Mouse (Mus musculus) stomach, postnatal 0 days (tissue): Measurements from ENCODE around the gene Psmd1. TPM values are rescaled to one million over a fixed set of nuclear protein-coding genes. Genes with fewer than 3 reads are reported as not detected.

Experiments
- ATAC-seq: fragments of 200-750 bp; cut with Nextera tagmentation; 2 replicates; pipeline ENCODE4 v1.8.0; 2017; ENCODE audit not compliant: low FRiP score, low TSS enrichment
- DNase-seq: peaks from one replicate; pipeline ENCODE4 v3.0.0-alpha.2; 2016; ENCODE audit warnings: low spot score
- H3K27ac ChIP-seq: fragments of 300-500 bp; sonication (generic); replicated peaks from 2 replicates; pipeline ENCODE4 v1.5.1; 2014; ENCODE audit warnings: mild to moderate bottlenecking, control low read depth
- H3K27me3 ChIP-seq: fragments of 300-500 bp; sonication (generic); 2 replicates; pipeline ENCODE4 v1.6.1; 2014; ENCODE audit warnings: low read length; ENCODE audit not compliant: control insufficient read depth, insufficient read depth
- H3K36me3 ChIP-seq: fragments of 300-500 bp; sonication (generic); 2 replicates; pipeline ENCODE4 v1.6.1; 2014; ENCODE audit warnings: low read length, mixed read lengths; ENCODE audit not compliant: control insufficient read depth, insufficient read depth
- H3K4me1 ChIP-seq: fragments of 300-500 bp; sonication (generic); replicated peaks from 2 replicates; pipeline ENCODE4 v1.6.1; 2014; ENCODE audit warnings: antibody characterized with exemption; ENCODE audit not compliant: control insufficient read depth, insufficient read depth
- H3K4me2 ChIP-seq: fragments of 300-500 bp; sonication (generic); replicated peaks from 2 replicates; pipeline ENCODE4 v1.6.1; 2014; ENCODE audit warnings: low read depth, mild to moderate bottlenecking, control low read depth, moderate library complexity
- H3K4me3 ChIP-seq: fragments of 300-500 bp; sonication (generic); 2 replicates; pipeline ENCODE4 v1.5.1; 2014; ENCODE audit warnings: low read depth, low read length, control low read depth
- H3K9ac ChIP-seq: fragments of 300-500 bp; sonication (generic); 2 replicates; pipeline ENCODE4 v1.6.1; 2014; ENCODE audit warnings: mild to moderate bottlenecking, low read length, control low read depth, mixed read lengths
- H3K9me3 ChIP-seq: fragments of 300-500 bp; sonication (generic); 2 replicates; pipeline ENCODE4 v1.6.1; 2016; ENCODE audit warnings: low read length; ENCODE audit not compliant: control insufficient read depth
- CTCF ChIP-seq: IDR thresholded peaks from 2 replicates; pipeline ENCODE4 v1.5.1; 2016; ENCODE audit warnings: antibody characterized with exemption, low read depth, mild to moderate bottlenecking, moderate library complexity
- EP300 ChIP-seq: optimal IDR thresholded peaks from 2 replicates; pipeline ENCODE3; 2016; ENCODE audit warnings: antibody characterized with exemption
- WGBS: fragments of 180-500 bp; shearing (Covaris S2); extraction: QIAGEN DNeasy Blood & Tissue Kit; methylation state at CpG from one replicate; pipeline ENCODE4 v1.1.7; 2014; 5-methylcytosine and 5-hydroxymethylcytosine counted together
- polyA plus RNA-seq: library from polyadenylated mRNA; unstranded; fragments of >200 nt; fragmentation: Nextera tagmentation; extraction: Ambion mirVana; gene quantifications from 2 replicates; pipeline ENCODE4 v1.2.1, GENCODE M21; 2015

Psmd1 gene
- polyA plus RNA-seq, 1 experiment from 2014 or later, result 90.7 TPM

GRCm38 (mm10) chr1:86054943-86055342, 9.2 kb upstream of the Psmd1 start:
- no peak for ATAC-seq
- no peak overlapping the region for H3K4me2 ChIP-seq
- peak overlapping the region; percentile 58 for H3K27ac ChIP-seq
- H3K36me3 ChIP-seq, result no peaks in the 10 kb centered on the region
- no peak overlapping the region for H3K4me3 ChIP-seq
- no peaks in the 10 kb centered on the region for H3K27me3 ChIP-seq
- H3K9me3 ChIP-seq, result no peaks in the 10 kb centered on the region
- no peaks in the 10 kb centered on the region for H3K4me1 ChIP-seq
- H3K9ac ChIP-seq, result no peak overlapping the region
- WGBS, result 52% methylated on average over 3 of the region's 3 CpGs
- no peak for TF ChIP-seq CTCF
- no peak for TF ChIP-seq EP300
- no peak for DNase-seq

GRCm38 (mm10) chr1:86056284-86056683, 7.9 kb upstream of the Psmd1 start:
- Histone ChIP-seq H3K4me3 (no peak overlapping the region), H3K36me3 (no peaks in the 10 kb centered on the region), H3K27me3 (no peaks in the 10 kb centered on the region), H3K4me1 (no peaks in the 10 kb centered on the region), H3K9me3 (no peaks in the 10 kb centered on the region), H3K4me2 (no peak overlapping the region), H3K9ac (no peak overlapping the region), H3K27ac (peak overlapping the region; percentile 65)
- DNase-seq (peak; percentile 72), ATAC-seq (peak; percentile 87)
- no peak for TF ChIP-seq EP300
- no peak for TF ChIP-seq CTCF
- WGBS, result 65% methylated on average over 4 of the region's 4 CpGs

GRCm38 (mm10) chr1:86058856-86059769, 5.1 kb upstream of the Psmd1 start:
- no peaks in the 10 kb centered on the region for H3K36me3 ChIP-seq
- peak overlapping the region; percentile 57 for H3K4me2 ChIP-seq
- ATAC-seq, result peak; percentile 80
- peak overlapping the region; percentile 65; the same call in 1 of the 2 replicates for H3K27ac ChIP-seq
- peak; percentile 93 for TF ChIP-seq CTCF
- no peak for TF ChIP-seq EP300
- peak; percentile 97 for DNase-seq
- H3K27me3 ChIP-seq, result no peaks in the 10 kb centered on the region
- H3K4me3 ChIP-seq, result peak overlapping the region; percentile 30
- peak overlapping the region; percentile 41; the same call in 1 of the 2 replicates for H3K9ac ChIP-seq
- H3K4me1 ChIP-seq, result no peaks in the 10 kb centered on the region
- WGBS, result 8% methylated on average over 21 of the region's 21 CpGs
- no peaks in the 10 kb centered on the region for H3K9me3 ChIP-seq

- Histone ChIP-seq H3K27ac (no peak overlapping the region), H3K36me3 (no peaks in the 10 kb centered on the region), H3K9ac (no peak overlapping the region), H3K9me3 (no peaks in the 10 kb centered on the region), H3K4me2 (no peak overlapping the region), H3K4me1 (0 out of 2 replicates have a peak, but pooled peaks cover 3% of the 10 kb centered on the region), H3K27me3 (no peaks in the 10 kb centered on the region), H3K4me3 (no peak overlapping the region)
- ATAC-seq (no peak), DNase-seq (no peak)
- WGBS, result 77% methylated on average over 6 of the region's 6 CpGs
- TF ChIP-seq CTCF, result peak; percentile 56
- TF ChIP-seq EP300, result no peak
Observed at GRCm38 (mm10) chr1:86062523-86062922, 1.7 kb upstream of the Psmd1 start.

- no peak for ATAC-seq
- Histone ChIP-seq H3K27ac (no peak overlapping the region), H3K4me2 (no peak overlapping the region), H3K4me1 (no peaks in the 10 kb centered on the region), H3K9ac (no peak overlapping the region), H3K4me3 (no peak overlapping the region), H3K36me3 (peaks cover 10% of the 10 kb centered on the region; the same call in 1 of the 2 replicates), H3K27me3 (no peaks in the 10 kb centered on the region), H3K9me3 (no peaks in the 10 kb centered on the region)
- 98% methylated on average over 2 of the region's 2 CpGs for WGBS
- TF ChIP-seq EP300, result no peak
- no peak for TF ChIP-seq CTCF
- no peak for DNase-seq
Observed at GRCm38 (mm10) chr1:86076565-86076964, 12.4 kb downstream of the Psmd1 start.

- Histone ChIP-seq H3K9me3 (no peaks in the 10 kb centered on the region), H3K4me3 (no peak overlapping the region), H3K4me1 (no peaks in the 10 kb centered on the region), H3K36me3 (peaks cover 9% of the 10 kb centered on the region; the same call in 1 of the 2 replicates), H3K27ac (no peak overlapping the region), H3K9ac (no peak overlapping the region), H3K4me2 (no peak overlapping the region), H3K27me3 (no peaks in the 10 kb centered on the region)
- WGBS, result 79% methylated on average over 7 of the region's 7 CpGs
- no peak for TF ChIP-seq EP300
- TF ChIP-seq CTCF, result peak; percentile 43; the same call in 1 of the 2 replicates
- DNase-seq (no peak), ATAC-seq (no peak)
Observed at GRCm38 (mm10) chr1:86094413-86094812, 30.2 kb downstream of the Psmd1 start.
